Mouse (Mus musculus): Measurements from ENCODE around the gene Jmjd1c.

Jmjd1c gene

GRCm38 (mm10) chr10:67192366-67192765 lies 96.4 kb downstream of the Jmjd1c start:
- DNase-seq (ENCODE audit: low spot score): no peak

GRCm38 (mm10) chr10:67193003-67193652 lies 97.2 kb downstream of the Jmjd1c start:
- DNase-seq (ENCODE audit: low spot score): no peak

- DNase-seq (ENCODE audit: low spot score): no peak
Observed at GRCm38 (mm10) chr10:67194046-67194445, 98.1 kb downstream of the Jmjd1c start.

GRCm38 (mm10) chr10:67195671-67196070 lies 99.7 kb downstream of the Jmjd1c start:
- no peak for DNase-seq (ENCODE audit: low spot score)

- no peak for DNase-seq (ENCODE audit: low spot score)
Observed at GRCm38 (mm10) chr10:67197186-67197585, 101.3 kb downstream of the Jmjd1c start.

- no peak for DNase-seq (ENCODE audit: low spot score)
Observed at GRCm38 (mm10) chr10:67197829-67198228, 101.9 kb downstream of the Jmjd1c start.

- DNase-seq (ENCODE audit: low spot score): no peak
Observed at GRCm38 (mm10) chr10:67201769-67202168, 105.8 kb downstream of the Jmjd1c start.

GRCm38 (mm10) chr10:67202470-67202869 lies 106.5 kb downstream of the Jmjd1c start:
- DNase-seq (ENCODE audit: low spot score): no peak

GRCm38 (mm10) chr10:67204652-67205407 lies 108.9 kb downstream of the Jmjd1c start:
- DNase-seq (ENCODE audit: low spot score): no peak

- DNase-seq (ENCODE audit: low spot score): no peak
Observed at GRCm38 (mm10) chr10:67207931-67208330, 112.0 kb downstream of the Jmjd1c start.

- DNase-seq (ENCODE audit: low spot score): no peak
Observed at GRCm38 (mm10) chr10:67209916-67210675, 114.2 kb downstream of the Jmjd1c start.

- DNase-seq (ENCODE audit: low spot score): no peak
Observed at GRCm38 (mm10) chr10:67212031-67212430, 116.1 kb downstream of the Jmjd1c start.

- no peak for DNase-seq (ENCODE audit: low spot score)
Observed at GRCm38 (mm10) chr10:67213720-67214119, 117.8 kb downstream of the Jmjd1c start.

GRCm38 (mm10) chr10:67215133-67215532 lies 119.2 kb downstream of the Jmjd1c start:
- DNase-seq (ENCODE audit: low spot score): no peak

GRCm38 (mm10) chr10:67216872-67217271 lies 120.9 kb downstream of the Jmjd1c start:
- no peak for DNase-seq (ENCODE audit: low spot score)

GRCm38 (mm10) chr10:67218873-67219565 lies 123.1 kb downstream of the Jmjd1c start:
- DNase-seq (ENCODE audit: low spot score): no peak

GRCm38 (mm10) chr10:67220251-67220650 lies 124.3 kb downstream of the Jmjd1c start:
- no peak for DNase-seq (ENCODE audit: low spot score)

GRCm38 (mm10) chr10:67221284-67221683 lies 125.4 kb downstream of the Jmjd1c start:
- DNase-seq (ENCODE audit: low spot score): no peak

GRCm38 (mm10) chr10:67223942-67224341 lies 128.0 kb downstream of the Jmjd1c start:
- no peak for DNase-seq (ENCODE audit: low spot score)

GRCm38 (mm10) chr10:67225528-67225927 lies 129.6 kb downstream of the Jmjd1c start:
- DNase-seq (ENCODE audit: low spot score): no peak

- DNase-seq (ENCODE audit: low spot score): no peak
Observed at GRCm38 (mm10) chr10:67226109-67226508, 130.2 kb downstream of the Jmjd1c start.

- no peak for DNase-seq (ENCODE audit: low spot score)
Observed at GRCm38 (mm10) chr10:67226543-67226942, 130.6 kb downstream of the Jmjd1c start.
